Mouse (Mus musculus) CH12.LX (cell line): ENCODE measurements around the gene Mdga1. TPM values are rescaled to one million over a fixed set of nuclear protein-coding genes. Genes with fewer than 3 reads are reported as not detected.
A peak's percentile ranks its signal among the peaks of the same experiment; 100 is the strongest.

Experiments used
- DNase-seq: peaks from one replicate; pipeline ENCODE4 v3.0.0-alpha.2; 2013; ENCODE audit errors: extremely low read depth
- H3K27ac ChIP-seq: 2 replicates; pipeline ENCODE4 v1.5.1; 2012; ENCODE audit warnings: low read depth, mild to moderate bottlenecking, control low read depth, moderate library complexity; ENCODE audit not compliant: insufficient read depth
- H3K27me3 ChIP-seq: replicated peaks from 2 replicates; pipeline ENCODE3; 2012; ENCODE audit warnings: inconsistent platforms
- H3K36me3 ChIP-seq, 2 experiments: replicated peaks in 1 of 2; 2 replicates each; pipeline versions ENCODE3 to v1.6.1; 2012; ENCODE audit warnings: inconsistent platforms in 1 of 2, low read length in 1 of 2, mild to moderate bottlenecking in 1 of 2, mixed read lengths in 1 of 2, moderate library complexity in 1 of 2; ENCODE audit not compliant: control insufficient read depth in 1 of 2, insufficient read depth in 1 of 2
- H3K4me1 ChIP-seq, 2 experiments: 2 replicates each; pipeline ENCODE4 v1.6.1; 2012; ENCODE audit warnings: inconsistent platforms in 1 of 2, moderate library complexity in 1 of 2; ENCODE audit not compliant: insufficient read depth in 2 of 2, control insufficient read depth in 1 of 2
- H3K4me2 ChIP-seq: 2 replicates; pipeline ENCODE4 v1.6.1; 2012; ENCODE audit warnings: low read depth, mild to moderate bottlenecking, control low read depth; ENCODE audit not compliant: poor library complexity, insufficient read depth, severe bottlenecking
- H3K4me3 ChIP-seq, 3 experiments: fragments of 150-350 bp in 1 of 3; sonication (generic) in 1 of 3; replicated peaks in 1 of 3; 2 replicates each; pipeline versions ENCODE3 to v1.5.1; 2011 to 2012; ENCODE audit warnings: low read depth in 2 of 3, low read length in 2 of 3, mild to moderate bottlenecking in 2 of 3, moderate library complexity in 2 of 3, control low read depth in 1 of 3, improper control_type of control experiment in 1 of 3, inconsistent platforms in 1 of 3, mixed read lengths in 1 of 3; ENCODE audit not compliant: poor library complexity in 1 of 3
- H3K79me2 ChIP-seq: replicated peaks from 2 replicates; pipeline ENCODE4 v1.6.1; 2012; ENCODE audit warnings: mild to moderate bottlenecking, moderate library complexity; ENCODE audit not compliant: control insufficient read depth, poor library complexity, insufficient read depth, severe bottlenecking; ENCODE audit errors: extremely low read depth
- H3K9ac ChIP-seq: 2 replicates; pipeline ENCODE4 v1.6.1; 2012; ENCODE audit warnings: low read depth, mild to moderate bottlenecking, control low read depth, moderate library complexity; ENCODE audit not compliant: insufficient read depth
- H3K9me3 ChIP-seq: replicated peaks from 2 replicates; pipeline ENCODE3; 2012; ENCODE audit warnings: low read length, inconsistent platforms, mixed read lengths
- BHLHE40 ChIP-seq: IDR thresholded peaks from 2 replicates; pipeline ENCODE4 v1.6.1; 2011; ENCODE audit warnings: mild to moderate bottlenecking, low read depth, low read length, improper control_type of control experiment
- CHD1 ChIP-seq: IDR thresholded peaks from 2 replicates; pipeline ENCODE4 v1.6.1; 2012; ENCODE audit warnings: low read depth, low read length, improper control_type of control experiment, inconsistent platforms
- CHD2 ChIP-seq: IDR thresholded peaks from 2 replicates; pipeline ENCODE4 v1.6.1; 2011; ENCODE audit warnings: low read length, improper control_type of control experiment
- CTCF ChIP-seq, 2 experiments: IDR thresholded peaks in 1 of 2; conservative IDR thresholded peaks in 1 of 2; 2 replicates each; pipeline ENCODE4 v1.5.1; 2011 to 2012; ENCODE audit warnings: low read depth in 2 of 2, low read length in 2 of 2, improper control_type of control experiment in 1 of 2, inconsistent platforms in 1 of 2, mild to moderate bottlenecking in 1 of 2, moderate library complexity in 1 of 2
- E2F4 ChIP-seq: IDR thresholded peaks from 2 replicates; pipeline ENCODE4 v1.6.1; 2011; ENCODE audit warnings: low read depth, low read length, improper control_type of control experiment; ENCODE audit not compliant: insufficient replicate concordance
- ELF1 ChIP-seq: IDR thresholded peaks from 2 replicates; pipeline ENCODE4 v1.6.1; 2014; ENCODE audit warnings: low read depth, mild to moderate bottlenecking, inconsistent platforms, low read length, improper control_type of control experiment
- ETS1 ChIP-seq: conservative IDR thresholded peaks from 2 replicates; pipeline ENCODE4 v1.6.1; 2012; ENCODE audit warnings: low read depth, mild to moderate bottlenecking, inconsistent platforms, low read length, improper control_type of control experiment, moderate library complexity
- GABPA ChIP-seq: IDR thresholded peaks from 2 replicates; pipeline ENCODE4 v1.6.1; 2012; ENCODE audit warnings: low read depth, low read length, improper control_type of control experiment, inconsistent platforms; ENCODE audit not compliant: insufficient replicate concordance
- HCFC1 ChIP-seq: IDR thresholded peaks from 2 replicates; pipeline ENCODE4 v1.6.1; 2012; ENCODE audit warnings: low read depth, mild to moderate bottlenecking, inconsistent platforms, low read length, improper control_type of control experiment
- IRF4 ChIP-seq: IDR thresholded peaks from 2 replicates; pipeline ENCODE4 v1.6.1; 2014; ENCODE audit warnings: low read depth, mild to moderate bottlenecking, inconsistent platforms, low read length, improper control_type of control experiment
- JUN ChIP-seq: IDR thresholded peaks from 2 replicates; pipeline ENCODE4 v1.6.1; 2011; ENCODE audit warnings: low read depth, mild to moderate bottlenecking, low read length, improper control_type of control experiment, moderate library complexity; ENCODE audit not compliant: insufficient read depth
- JUND ChIP-seq: conservative IDR thresholded peaks from 2 replicates; pipeline ENCODE4 v1.6.1; 2011; ENCODE audit warnings: low read depth, low read length, improper control_type of control experiment
- KAT2A ChIP-seq: IDR thresholded peaks from 2 replicates; pipeline ENCODE4 v1.6.1; 2012; ENCODE audit warnings: low read length, improper control_type of control experiment, inconsistent platforms; ENCODE audit not compliant: insufficient replicate concordance
- MAFK ChIP-seq: IDR thresholded peaks from 2 replicates; pipeline ENCODE4 v1.6.1; 2011; ENCODE audit warnings: low read length, improper control_type of control experiment; ENCODE audit not compliant: insufficient replicate concordance
- MAX ChIP-seq: IDR thresholded peaks from 2 replicates; pipeline ENCODE4 v1.6.1; 2011; ENCODE audit warnings: low read length, improper control_type of control experiment
- MAZ ChIP-seq: IDR thresholded peaks from 2 replicates; pipeline ENCODE4 v1.6.1; 2012; ENCODE audit warnings: low read depth, mild to moderate bottlenecking, inconsistent platforms, low read length, improper control_type of control experiment, moderate library complexity
- MEF2A ChIP-seq: IDR thresholded peaks from 2 replicates; pipeline ENCODE4 v1.6.1; 2014; ENCODE audit warnings: low read depth, mild to moderate bottlenecking, inconsistent platforms, low read length, improper control_type of control experiment, borderline replicate concordance
- MXI1 ChIP-seq: IDR thresholded peaks from 2 replicates; pipeline ENCODE4 v1.6.1; 2011; ENCODE audit warnings: mild to moderate bottlenecking, low read depth, low read length, improper control_type of control experiment
- MYC ChIP-seq: IDR thresholded peaks from 2 replicates; pipeline ENCODE4 v1.6.1; 2011; ENCODE audit warnings: low read depth, mild to moderate bottlenecking, improper control_type of control experiment, low read length
- NELFE ChIP-seq: IDR thresholded peaks from 2 replicates; pipeline ENCODE4 v1.6.1; 2011; ENCODE audit warnings: low read depth, low read length, improper control_type of control experiment
- NRF1 ChIP-seq: IDR thresholded peaks from 2 replicates; pipeline ENCODE4 v1.6.1; 2014; ENCODE audit warnings: low read depth, mild to moderate bottlenecking, inconsistent platforms, low read length, improper control_type of control experiment, moderate library complexity
- POLR2A ChIP-seq: IDR thresholded peaks from 2 replicates; pipeline ENCODE4 v1.6.1; 2011; ENCODE audit warnings: low read depth, mild to moderate bottlenecking, improper control_type of control experiment, low read length
- POLR2AphosphoS2 ChIP-seq: IDR thresholded peaks from 2 replicates; pipeline ENCODE4 v1.6.1; 2011; ENCODE audit warnings: low read depth, low read length, improper control_type of control experiment
- RAD21 ChIP-seq: IDR thresholded peaks from 2 replicates; pipeline ENCODE4 v1.6.1; 2011; ENCODE audit warnings: low read depth, mild to moderate bottlenecking, low read length, improper control_type of control experiment, moderate library complexity
- RCOR1 ChIP-seq: conservative IDR thresholded peaks from 2 replicates; pipeline ENCODE4 v1.6.1; 2012; ENCODE audit warnings: low read depth, mild to moderate bottlenecking, inconsistent platforms, low read length, improper control_type of control experiment
- SIN3A ChIP-seq: IDR thresholded peaks from 2 replicates; pipeline ENCODE4 v1.6.1; 2012; ENCODE audit warnings: low read length, improper control_type of control experiment, inconsistent platforms
- SMC3 ChIP-seq: IDR thresholded peaks from 2 replicates; pipeline ENCODE4 v1.6.1; 2011; ENCODE audit warnings: low read depth, low read length, improper control_type of control experiment
- TBP ChIP-seq: conservative IDR thresholded peaks from 2 replicates; pipeline ENCODE4 v1.6.1; 2011; ENCODE audit warnings: low read depth, low read length, improper control_type of control experiment
- TCF12 ChIP-seq: IDR thresholded peaks from 2 replicates; pipeline ENCODE4 v1.6.1; 2014; ENCODE audit warnings: low read depth, mild to moderate bottlenecking, inconsistent platforms, low read length, improper control_type of control experiment
- UBTF ChIP-seq: IDR thresholded peaks from 2 replicates; pipeline ENCODE4 v1.6.1; 2012; ENCODE audit warnings: low read depth, mild to moderate bottlenecking, inconsistent platforms, low read length, improper control_type of control experiment, moderate library complexity
- USF1 ChIP-seq: IDR thresholded peaks from 2 replicates; pipeline ENCODE4 v1.6.1; 2014; ENCODE audit warnings: low read depth, mild to moderate bottlenecking, inconsistent platforms, low read length, improper control_type of control experiment
- ZC3H11A ChIP-seq: IDR thresholded peaks from 2 replicates; pipeline ENCODE4 v1.6.1; 2012; ENCODE audit warnings: low read depth, mild to moderate bottlenecking, inconsistent platforms, low read length, improper control_type of control experiment
- ZKSCAN1 ChIP-seq: IDR thresholded peaks from 2 replicates; pipeline ENCODE4 v1.6.1; 2012; ENCODE audit warnings: low read depth, inconsistent platforms, low read length, improper control_type of control experiment, borderline replicate concordance
- ZMIZ1 ChIP-seq: IDR thresholded peaks from 2 replicates; pipeline ENCODE4 v1.6.1; 2012; ENCODE audit warnings: low read depth, mild to moderate bottlenecking, inconsistent platforms, low read length, improper control_type of control experiment
- ZNF384 ChIP-seq: IDR thresholded peaks from 2 replicates; pipeline ENCODE4 v1.6.1; 2012; ENCODE audit warnings: low read depth, low read length, improper control_type of control experiment, inconsistent platforms
- dilution Hi-C: fragments of 300-500 bp; cut with MboI; formaldehyde crosslinking; loops from 2 replicates; pipeline ENCODE4 v1.14.3; 2020; ENCODE audit warnings: low sequenced_read_pairs; ENCODE audit not compliant: extremely low pct_unique_long_range_greater_than_20kb, extremely low pct_ligation_motif_present
- in situ Hi-C: fragments of 300-500 bp; cut with MboI; formaldehyde crosslinking; loops from 3 replicates; pipeline ENCODE4 v1.14.3; 2019; ENCODE audit warnings: low sequenced_read_pairs, low pct_ligation_motif_present, low pct_unique_long_range_greater_than_20kb, mixed read lengths
- polyA plus RNA-seq: library from polyadenylated mRNA; unstranded; fragments of >175 nt; gene quantifications from 2 replicates; pipeline ENCODE4 v1.2.1, GENCODE M21; 2012; ENCODE audit warnings: low read depth; ENCODE audit not compliant: insufficient read length
- total RNA-seq, 2 experiments: library from RNA; depleted of rRNA; stranded (reverse); fragments of 300-350 nt in 1 of 2; fragments of >200 nt in 1 of 2; gene quantifications; 2 replicates each; pipeline ENCODE4 v1.2.3; 2012 to 2014

Gene Mdga1
- total and polyA plus RNA-seq, 3 experiments, result 0.29 to 0.39 (median 0.38) TPM

- in situ Hi-C loops, result no loop called here
- Histone ChIP-seq H3K27me3 (no peaks in the 10 kb centered on the region), H3K9me3 (no peaks in the 10 kb centered on the region), H3K36me3 (peaks cover 0 to 17% of the 10 kb centered on the region in 2 experiments), H3K9ac (peak within 1 kb of the TSS; percentile 89), H3K4me3 (peak within 1 kb of the TSS; percentile 71 to 85 (median 79)), H3K4me1 (peaks cover 6 to 32% of the 10 kb centered on the region in 2 experiments; a peak in 3 of 4 replicates), H3K4me2 (peak within 1 kb of the TSS; percentile 98), H3K79me2 (peaks cover 7% of the 10 kb centered on the region), H3K27ac (peak within 1 kb of the TSS; percentile 87)
- DNase-seq, result peak; percentile 94
- TF ChIP-seq ZKSCAN1 (no peak), IRF4 (peak; percentile 39; the same call in 1 of the 2 replicates), SMC3 (no peak; the same call in 1 of the 2 replicates), RAD21 (no peak), MEF2A (peak; percentile 61; the same call in 1 of the 2 replicates), KAT2A (no peak), NRF1 (peak; percentile 98), TBP (peak; percentile 75), ETS1 (peak; percentile 35), SIN3A (peak; percentile 75), GABPA (no peak), MXI1 (peak; percentile 86; the same call in 1 of the 2 replicates), CHD2 (peak; percentile 64), MYC (0 out of 2 replicates have a peak, but pooled peaks have one; percentile 32), RCOR1 (no peak), ZC3H11A (no peak), MAFK (no peak), TCF12 (peak; percentile 69), CTCF (conservative IDR thresholded peaks at IDR 0.05 in 1 of 2, IDR thresholded peaks at IDR 0.05 in 1 of 2; ENCODE audit: low read depth in 2 of 2, low read length in 2 of 2) (no peak), BHLHE40 (peak; percentile 79; the same call in 1 of the 2 replicates), MAZ (peak; percentile 87), ZNF384 (no peak), E2F4 (no peak), JUN (no peak), UBTF (0 out of 2 replicates have a peak, but pooled peaks have one; percentile 63), CHD1 (peak; percentile 96; the same call in 1 of the 2 replicates), HCFC1 (peak; percentile 66), ELF1 (peak; percentile 100), POLR2AphosphoS2 (peak; percentile 71), ZMIZ1 (peak; percentile 85), USF1 (no peak), MAX (peak; percentile 40; the same call in 1 of the 2 replicates), NELFE (peak; percentile 86), POLR2A (peak; percentile 91), JUND (no peak)
- dilution Hi-C loops, result no loop called here
Measured at GRCm38 (mm10) chr17:30004203-30005102, 34.6 kb upstream of the Mdga1 start, which contains the start of gene Zfand3. Gene Zfand3 (plus strand): TSS chr17:30004733.
